Mouse (Mus musculus): ENCODE results near the gene Arhgap32. TPM values are rescaled to one million over a fixed set of nuclear protein-coding genes. Genes with fewer than 3 reads are reported as not detected.

Gene Arhgap32
- polyA plus RNA-seq, 2 experiments = 0.21 to 0.34 TPM

DNA sequence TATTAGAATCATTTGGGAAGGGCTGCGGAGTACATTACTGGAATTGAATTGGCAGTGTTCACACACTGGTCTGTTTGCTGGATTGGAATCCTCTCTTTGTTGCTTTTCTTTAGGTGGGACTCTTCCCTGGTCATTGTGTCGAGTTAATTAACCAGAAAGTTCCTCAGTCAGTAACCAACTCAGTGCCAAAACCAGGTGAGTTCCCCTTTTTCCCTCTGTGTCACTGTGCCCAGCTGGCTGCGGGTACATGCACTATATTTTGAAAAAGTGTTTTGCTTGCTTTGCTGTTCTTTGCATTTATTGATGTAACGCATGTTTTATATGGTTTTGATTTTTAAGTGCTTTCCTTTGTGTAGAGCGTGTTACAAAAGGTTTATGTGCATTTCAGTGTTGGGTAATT lies 92.1 kb downstream of the Arhgap32 start:
- Histone ChIP-seq H3K27ac (no peak overlapping the region), H3K4me3 (ENCODE audit: insufficient read depth in 1 of 2, low read depth in 2 of 2, low read length in 2 of 2) (no peak overlapping the region), H3K9ac (replicated peaks) (no peak overlapping the region), H3K4me2 (ENCODE audit: low read depth) (no peak overlapping the region), H3K9me3 (ENCODE audit: control insufficient read depth, low read length) (no peaks in the 10 kb centered on the region), H3K27me3 (ENCODE audit: control insufficient read depth, insufficient read depth, low read length) (no peaks in the 10 kb centered on the region), H3K4me1 (replicated peaks; ENCODE audit: control insufficient read depth in 2 of 2, insufficient read depth in 2 of 2, low read length in 1 of 2) (no peaks in the 10 kb centered on the region), H3K36me3 (replicated peaks; ENCODE audit: control insufficient read depth, insufficient read depth, low read depth) (no peaks in the 10 kb centered on the region)
- DNase-seq (ENCODE audit: low read depth in 3 of 3, low spot score in 3 of 3) (no peak), ATAC-seq (ENCODE audit: insufficient read depth) (no peak)
- TF ChIP-seq CTCF (IDR thresholded peaks at IDR 0.05; ENCODE audit: low read depth) (no peak), EP300 (IDR thresholded peaks at IDR 0.05; ENCODE audit: low read depth) (no peak)
- WGBS (ENCODE audit: insufficient replicate concordance) = 55% methylated on average over 5 of the region's 5 CpGs

DNA sequence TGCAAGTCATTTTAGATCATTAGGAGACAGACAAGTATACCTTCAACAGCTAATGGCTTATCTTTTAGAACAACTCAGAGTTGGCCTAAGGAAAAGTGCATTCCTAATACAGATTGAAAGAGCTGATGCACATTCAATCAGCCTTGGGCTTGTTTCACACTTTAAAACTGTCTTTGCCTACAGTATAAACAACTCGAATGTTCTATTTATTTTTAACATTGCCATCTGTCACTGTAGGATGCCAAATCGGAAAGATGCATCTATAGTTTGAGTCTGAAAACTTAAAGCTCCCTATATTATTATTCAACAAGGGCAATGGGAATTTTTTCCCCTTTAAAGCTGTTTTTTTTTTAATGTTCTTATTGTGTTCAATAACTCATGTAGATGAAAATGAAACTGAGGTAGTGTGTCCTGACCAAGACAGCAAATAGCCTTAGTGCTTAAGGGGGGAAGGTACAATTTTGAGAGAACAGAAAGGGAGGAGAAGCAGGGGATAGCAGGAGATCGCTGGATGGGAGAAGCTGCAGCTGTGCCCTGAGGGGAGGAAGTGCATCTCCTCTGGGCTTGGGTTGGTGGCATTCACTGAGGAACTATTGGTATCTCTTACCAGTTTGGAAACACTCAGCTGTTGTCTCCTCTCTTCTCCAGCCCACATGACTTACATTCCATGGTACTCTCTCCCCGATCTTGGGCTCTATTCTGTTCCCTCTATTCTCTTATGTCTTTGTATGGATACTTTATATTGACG lies 101.1 kb downstream of the Arhgap32 start:
- WGBS (ENCODE audit: insufficient replicate concordance) = 48% methylated on average over 5 of the region's 5 CpGs
- DNase-seq (ENCODE audit: low read depth in 3 of 3, low spot score in 3 of 3) = no peak
- no peaks in the 10 kb centered on the region for H3K4me1 ChIP-seq (replicated peaks; ENCODE audit: control insufficient read depth in 2 of 2, insufficient read depth in 2 of 2, low read length in 1 of 2)

DNA sequence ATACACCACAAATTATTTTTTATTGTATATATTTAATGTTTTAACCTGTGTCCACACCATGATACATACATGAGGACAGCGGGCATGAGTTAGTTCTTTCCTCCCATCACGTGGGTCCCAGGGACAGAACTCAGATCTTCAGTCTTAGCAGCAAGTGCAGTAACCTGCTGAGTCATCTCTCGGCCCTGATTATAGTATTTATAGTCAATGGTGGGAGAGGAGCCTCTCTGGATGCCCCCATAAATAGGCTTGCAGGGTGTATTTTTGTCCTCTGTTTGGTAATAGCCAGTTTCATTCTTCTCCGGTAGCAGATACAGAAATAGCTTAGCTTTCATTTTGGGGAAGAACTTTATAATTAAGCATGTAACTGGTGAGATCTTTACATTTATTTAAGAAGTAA lies 103.5 kb downstream of the Arhgap32 start:
- Histone ChIP-seq H3K4me3 (ENCODE audit: insufficient read depth in 1 of 2, low read depth in 2 of 2, low read length in 2 of 2) (no peak overlapping the region), H3K4me2 (ENCODE audit: low read depth) (no peak overlapping the region), H3K27ac (no peak overlapping the region), H3K27me3 (ENCODE audit: control insufficient read depth, insufficient read depth, low read length) (no peaks in the 10 kb centered on the region), H3K4me1 (replicated peaks; ENCODE audit: control insufficient read depth in 2 of 2, insufficient read depth in 2 of 2, low read length in 1 of 2) (no peaks in the 10 kb centered on the region), H3K36me3 (replicated peaks; ENCODE audit: control insufficient read depth, insufficient read depth, low read depth) (no peaks in the 10 kb centered on the region), H3K9ac (replicated peaks) (no peak overlapping the region), H3K9me3 (ENCODE audit: control insufficient read depth, low read length) (no peaks in the 10 kb centered on the region)
- WGBS (ENCODE audit: insufficient replicate concordance) = 32% methylated on average over 4 of the region's 4 CpGs
- ATAC-seq (ENCODE audit: insufficient read depth) (no peak), DNase-seq (ENCODE audit: low read depth in 3 of 3, low spot score in 3 of 3) (no peak)
- no peak for TF ChIP-seq CTCF (IDR thresholded peaks at IDR 0.05; ENCODE audit: low read depth)
- TF ChIP-seq EP300 (IDR thresholded peaks at IDR 0.05; ENCODE audit: low read depth) = no peak

More for the DNA sequence above, 101.1 kb downstream of the Arhgap32 start:
- Histone ChIP-seq H3K27ac (no peak overlapping the region), H3K27me3 (ENCODE audit: control insufficient read depth, insufficient read depth, low read length) (no peaks in the 10 kb centered on the region), H3K4me3 (ENCODE audit: insufficient read depth in 1 of 2, low read depth in 2 of 2, low read length in 2 of 2) (no peak overlapping the region), H3K4me2 (ENCODE audit: low read depth) (no peak overlapping the region), H3K9me3 (ENCODE audit: control insufficient read depth, low read length) (no peaks in the 10 kb centered on the region), H3K9ac (replicated peaks) (no peak overlapping the region), H3K36me3 (replicated peaks; ENCODE audit: control insufficient read depth, insufficient read depth, low read depth) (no peaks in the 10 kb centered on the region)
- TF ChIP-seq EP300 (IDR thresholded peaks at IDR 0.05; ENCODE audit: low read depth) = no peak
- TF ChIP-seq CTCF (IDR thresholded peaks at IDR 0.05; ENCODE audit: low read depth) = no peak
- no peak for ATAC-seq (ENCODE audit: insufficient read depth)

DNA sequence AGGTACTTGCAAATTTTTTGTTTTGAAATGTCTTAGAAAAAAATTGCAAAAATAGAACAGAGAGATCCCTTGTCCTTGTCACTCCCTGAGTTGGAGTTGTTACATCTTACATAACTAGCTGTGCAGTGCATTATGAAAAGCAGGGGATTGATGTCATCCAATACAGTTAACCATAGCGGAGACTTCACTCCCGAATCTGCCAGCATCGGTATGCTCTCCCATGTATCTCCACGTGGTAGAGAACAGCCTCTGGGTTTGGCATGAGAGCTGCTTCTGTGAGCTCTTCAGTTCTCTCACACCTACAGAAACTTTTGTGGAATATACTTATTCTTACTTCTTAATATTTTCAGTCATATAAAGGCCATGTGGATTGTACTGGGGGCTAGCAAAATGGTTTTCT lies 106.2 kb downstream of the Arhgap32 start:
- Histone ChIP-seq H3K4me2 (ENCODE audit: low read depth) (no peak overlapping the region), H3K27ac (no peak overlapping the region), H3K27me3 (ENCODE audit: control insufficient read depth, insufficient read depth, low read length) (no peaks in the 10 kb centered on the region), H3K36me3 (replicated peaks; ENCODE audit: control insufficient read depth, insufficient read depth, low read depth) (no peaks in the 10 kb centered on the region), H3K4me1 (replicated peaks; ENCODE audit: control insufficient read depth in 2 of 2, insufficient read depth in 2 of 2, low read length in 1 of 2) (no peaks in the 10 kb centered on the region), H3K4me3 (ENCODE audit: insufficient read depth in 1 of 2, low read depth in 2 of 2, low read length in 2 of 2) (no peak overlapping the region), H3K9ac (replicated peaks) (no peak overlapping the region), H3K9me3 (ENCODE audit: control insufficient read depth, low read length) (no peaks in the 10 kb centered on the region)
- ATAC-seq (ENCODE audit: insufficient read depth) = no peak
- DNase-seq (ENCODE audit: low read depth in 3 of 3, low spot score in 3 of 3) = no peak
- 73% methylated on average over 4 of the region's 4 CpGs for WGBS (ENCODE audit: insufficient replicate concordance)
- TF ChIP-seq EP300 (IDR thresholded peaks at IDR 0.05; ENCODE audit: low read depth) (no peak), CTCF (IDR thresholded peaks at IDR 0.05; ENCODE audit: low read depth) (no peak)

DNA sequence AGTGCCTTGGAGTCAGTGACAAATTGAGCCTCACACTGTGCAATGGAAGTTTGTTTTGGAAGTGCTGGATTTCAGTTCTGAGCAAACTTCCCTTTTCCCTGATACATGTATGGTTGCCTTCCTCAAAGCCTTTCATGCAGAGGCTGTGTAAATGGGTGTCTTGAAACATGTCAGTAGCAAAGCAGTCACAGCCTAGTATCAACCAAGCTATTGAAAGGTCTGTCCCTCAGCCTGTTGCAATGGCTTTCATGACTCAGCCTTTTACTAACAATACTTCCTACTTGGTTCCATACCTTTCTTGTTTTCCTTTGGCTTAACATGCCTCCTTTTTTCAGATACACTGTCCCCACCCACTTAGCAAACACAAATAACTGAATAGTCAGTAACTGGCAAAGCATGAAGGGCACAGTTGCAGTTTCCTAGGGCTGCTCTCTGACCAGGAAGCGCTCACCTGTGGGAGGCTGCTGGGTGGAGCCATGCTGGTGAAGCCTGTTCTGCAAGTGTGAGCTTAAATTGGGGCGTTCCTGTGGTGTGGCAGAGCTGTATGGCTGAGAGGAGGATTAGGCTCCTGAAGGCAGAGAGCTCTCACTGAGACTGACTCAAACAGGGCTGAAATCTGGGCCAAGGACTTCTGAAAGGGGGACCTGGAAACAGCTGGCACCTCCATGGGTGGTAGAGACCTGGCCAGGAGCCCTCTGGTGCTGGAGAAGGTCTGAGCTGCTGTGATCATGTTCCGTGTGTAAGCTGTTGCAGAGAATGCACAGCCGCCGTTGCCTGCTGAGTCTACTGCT lies 108.0 kb downstream of the Arhgap32 start:
- no peaks in the 10 kb centered on the region for H3K36me3 ChIP-seq (replicated peaks; ENCODE audit: control insufficient read depth, insufficient read depth, low read depth)
- TF ChIP-seq CTCF (IDR thresholded peaks at IDR 0.05; ENCODE audit: low read depth) = no peak
- no peak for TF ChIP-seq EP300 (IDR thresholded peaks at IDR 0.05; ENCODE audit: low read depth)
- DNase-seq (ENCODE audit: low read depth in 3 of 3, low spot score in 3 of 3) (no peak), ATAC-seq (ENCODE audit: insufficient read depth) (no peak)
- no peaks in the 10 kb centered on the region for H3K4me1 ChIP-seq (replicated peaks; ENCODE audit: control insufficient read depth in 2 of 2, insufficient read depth in 2 of 2, low read length in 1 of 2)
- H3K9me3 ChIP-seq (ENCODE audit: control insufficient read depth, low read length) = no peaks in the 10 kb centered on the region
- H3K4me3 ChIP-seq (ENCODE audit: insufficient read depth in 1 of 2, low read depth in 2 of 2, low read length in 2 of 2) = no peak overlapping the region
- H3K9ac ChIP-seq (replicated peaks) = no peak overlapping the region
- H3K27ac ChIP-seq = no peak overlapping the region
- 50% methylated on average over 5 of the region's 5 CpGs for WGBS (ENCODE audit: insufficient replicate concordance)
- no peak overlapping the region for H3K4me2 ChIP-seq (ENCODE audit: low read depth)
- H3K27me3 ChIP-seq (ENCODE audit: control insufficient read depth, insufficient read depth, low read length) = no peaks in the 10 kb centered on the region

All from liver, embryonic 14.5 days (tissue).